Mouse (Mus musculus): Measurements from ENCODE around the gene Osbpl2.
A peak's percentile ranks its signal among the peaks of the same experiment; 100 is the strongest.

Gene Osbpl2

GRCm38 (mm10) chr2:180104659-180105377 lies 14.3 kb upstream of the Osbpl2 start:
- no peak for DNase-seq (ENCODE audit: low read depth)

- DNase-seq (ENCODE audit: low read depth), result no peak
Measured at GRCm38 (mm10) chr2:180105441-180106190, 13.5 kb upstream of the Osbpl2 start.

GRCm38 (mm10) chr2:180107081-180107480 lies 12.0 kb upstream of the Osbpl2 start:
- DNase-seq (ENCODE audit: low read depth), result peak; percentile 16

GRCm38 (mm10) chr2:180108285-180108684 lies 10.8 kb upstream of the Osbpl2 start:
- no peak for DNase-seq (ENCODE audit: low read depth)

GRCm38 (mm10) chr2:180113909-180114890 lies 4.9 kb upstream of the Osbpl2 start:
- DNase-seq (ENCODE audit: low read depth), result peak; percentile 80

- peak; percentile 96 for DNase-seq (ENCODE audit: low read depth)
Measured at GRCm38 (mm10) chr2:180115279-180115678, 3.8 kb upstream of the Osbpl2 start.

GRCm38 (mm10) chr2:180116081-180116493 lies 3.0 kb upstream of the Osbpl2 start:
- no peak for DNase-seq (ENCODE audit: low read depth)

- DNase-seq (ENCODE audit: low read depth), result no peak
Measured at GRCm38 (mm10) chr2:180116741-180117484, 2.2 kb upstream of the Osbpl2 start.

- no peak for DNase-seq (ENCODE audit: low read depth)
Measured at GRCm38 (mm10) chr2:180117485-180118194, 1.5 kb upstream of the Osbpl2 start.

GRCm38 (mm10) chr2:180119439-180120291 lies 559 bp downstream of the Osbpl2 start:
- DNase-seq (ENCODE audit: low read depth), result peak; percentile 64

GRCm38 (mm10) chr2:180120292-180120761 lies 1.2 kb downstream of the Osbpl2 start:
- DNase-seq (ENCODE audit: low read depth), result no peak

GRCm38 (mm10) chr2:180124192-180124591 lies 5.1 kb downstream of the Osbpl2 start:
- peak; percentile 38 for DNase-seq (ENCODE audit: low read depth)

- peak; percentile 82 for DNase-seq (ENCODE audit: low read depth)
Measured at GRCm38 (mm10) chr2:180126195-180126594, 7.1 kb downstream of the Osbpl2 start.

- DNase-seq (ENCODE audit: low read depth), result no peak
Measured at GRCm38 (mm10) chr2:180127675-180128074, 8.6 kb downstream of the Osbpl2 start.

GRCm38 (mm10) chr2:180133231-180133630 lies 14.1 kb downstream of the Osbpl2 start:
- DNase-seq (ENCODE audit: low read depth), result no peak

- DNase-seq (ENCODE audit: low read depth), result no peak
Measured at GRCm38 (mm10) chr2:180133911-180134310, 14.8 kb downstream of the Osbpl2 start.

GRCm38 (mm10) chr2:180135414-180135813 lies 16.3 kb downstream of the Osbpl2 start:
- no peak for DNase-seq (ENCODE audit: low read depth)

GRCm38 (mm10) chr2:180146091-180146490 lies 27.0 kb downstream of the Osbpl2 start:
- no peak for DNase-seq (ENCODE audit: low read depth)

GRCm38 (mm10) chr2:180147379-180147778 lies 28.3 kb downstream of the Osbpl2 start:
- no peak for DNase-seq (ENCODE audit: low read depth)

GRCm38 (mm10) chr2:180148551-180148950 lies 29.4 kb downstream of the Osbpl2 start:
- DNase-seq (ENCODE audit: low read depth), result no peak

All from NIH3T3 (cell line).